Mouse (Mus musculus): Measurements from ENCODE around the gene Scel.

The Scel gene

GRCm38 (mm10) chr14:103575854-103576253 is 62.7 kb downstream of the Scel start:
- no peak for DNase-seq

GRCm38 (mm10) chr14:103577011-103577410 is 63.9 kb downstream of the Scel start:
- no peak for DNase-seq

- no peak for DNase-seq
Observed at GRCm38 (mm10) chr14:103586662-103587061, 73.5 kb downstream of the Scel start.

- DNase-seq = no peak
Observed at GRCm38 (mm10) chr14:103587208-103587900, 74.2 kb downstream of the Scel start.

GRCm38 (mm10) chr14:103589819-103590218 is 76.7 kb downstream of the Scel start:
- no peak for DNase-seq

- DNase-seq = no peak
Observed at GRCm38 (mm10) chr14:103595870-103596269, 82.7 kb downstream of the Scel start.

GRCm38 (mm10) chr14:103608063-103608462 is 94.9 kb downstream of the Scel start:
- DNase-seq = no peak

- no peak for DNase-seq
Observed at GRCm38 (mm10) chr14:103613573-103614271, 100.6 kb downstream of the Scel start.

GRCm38 (mm10) chr14:103614272-103614587 is 101.1 kb downstream of the Scel start:
- no peak for DNase-seq

GRCm38 (mm10) chr14:103619756-103620155 is 106.6 kb downstream of the Scel start:
- no peak for DNase-seq

GRCm38 (mm10) chr14:103621207-103621606 is 108.1 kb downstream of the Scel start:
- DNase-seq = no peak

GRCm38 (mm10) chr14:103626100-103626499 is 113.0 kb downstream of the Scel start:
- DNase-seq = peak; percentile 21

- no peak for DNase-seq
Observed at GRCm38 (mm10) chr14:103629639-103630364, 116.7 kb downstream of the Scel start.

- peak; percentile 16 for DNase-seq
Observed at GRCm38 (mm10) chr14:103630545-103630944, 117.4 kb downstream of the Scel start.

GRCm38 (mm10) chr14:103643933-103644332 is 130.8 kb downstream of the Scel start:
- DNase-seq = peak; percentile 25

- peak; percentile 9 for DNase-seq
Observed at GRCm38 (mm10) chr14:103647981-103648380, 134.8 kb downstream of the Scel start.

GRCm38 (mm10) chr14:103648623-103649255 is 135.6 kb downstream of the Scel start:
- peak; percentile 43 for DNase-seq

- DNase-seq = no peak
Observed at GRCm38 (mm10) chr14:103649302-103649701, 136.2 kb downstream of the Scel start.

GRCm38 (mm10) chr14:103649896-103650334 is 136.8 kb downstream of the Scel start, which contains the start of gene Slain1:
TSS of gene Slain1 (plus strand) at chr14:103650228.
- peak; percentile 92 for DNase-seq

- peak; percentile 88 for DNase-seq
Observed at GRCm38 (mm10) chr14:103650413-103651101, 137.4 kb downstream of the Scel start.

GRCm38 (mm10) chr14:103651106-103651505 is 138.0 kb downstream of the Scel start:
- DNase-seq = no peak

- DNase-seq = peak; percentile 21
Observed at GRCm38 (mm10) chr14:103651562-103651961, 138.4 kb downstream of the Scel start.

GRCm38 (mm10) chr14:103652524-103652923 is 139.4 kb downstream of the Scel start:
- DNase-seq = peak; percentile 12

Measured in heart, adult 11 months (tissue).